Mouse (Mus musculus): Measurements from ENCODE around the gene Zfp641. TPM values are rescaled to one million over a fixed set of nuclear protein-coding genes. Genes with fewer than 3 reads are reported as not detected.

Zfp641 gene
- 0.74 and 0.87 TPM in 2 replicates for polyA plus RNA-seq (2014; fragmentation: Nextera tagmentation; extraction: Ambion mirVana)

DNA sequence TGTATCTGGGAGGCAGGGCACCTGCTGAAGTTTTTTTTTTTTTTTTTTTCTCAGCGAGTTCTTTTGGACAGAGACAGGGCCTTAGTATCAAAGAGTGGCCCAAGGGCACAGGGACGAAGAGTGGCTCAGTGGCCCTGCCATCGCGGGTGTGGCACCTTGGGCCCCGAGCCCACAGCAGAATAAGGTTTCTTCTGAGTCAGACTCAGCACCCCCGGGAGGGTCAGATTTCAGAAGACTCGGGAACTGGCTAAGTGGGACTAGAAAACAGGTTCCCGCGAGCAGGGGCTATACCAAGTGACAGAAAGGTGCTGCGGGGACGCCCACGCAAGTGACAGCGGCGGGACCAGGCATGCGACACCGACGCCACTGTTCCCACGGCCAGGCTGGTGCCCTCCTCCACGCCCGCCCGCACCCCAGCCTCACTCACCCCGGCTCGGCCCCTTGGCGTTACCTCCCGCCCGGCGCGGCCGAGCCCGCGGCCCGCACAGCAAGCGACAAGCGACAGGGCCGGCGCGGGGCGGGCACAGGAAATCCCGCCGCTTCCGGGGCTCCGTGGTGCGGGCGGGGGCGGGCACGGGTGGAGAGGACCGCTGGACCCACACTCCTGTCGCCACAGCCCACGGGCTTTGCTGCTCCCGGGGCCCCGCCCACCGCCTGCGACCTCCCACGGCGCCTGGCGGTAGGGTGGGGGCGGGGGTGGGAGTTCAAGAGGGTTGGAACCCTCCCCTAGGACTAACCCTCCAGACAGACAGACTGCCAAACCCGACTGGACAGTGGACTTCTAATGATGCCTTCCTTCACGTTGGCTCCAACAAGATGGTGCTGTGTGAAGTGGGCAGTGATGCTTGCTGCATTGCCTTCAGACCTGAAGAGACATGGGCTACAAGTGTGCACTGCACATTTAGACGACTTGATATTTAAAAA is at the start of gene Zfp641:
Gene Zfp641 (minus strand): TSS at position 534 of the 924 bp plus-strand sequence.
- no peaks in the 10 kb centered on the region for H3K27me3 ChIP-seq (ENCODE audit: control insufficient read depth, insufficient read depth, low read length)
- H3K4me2 ChIP-seq (replicated peaks; ENCODE audit: low read depth, low read length), result peak within 1 kb of the TSS; percentile 97
- H3K36me3 ChIP-seq (ENCODE audit: control insufficient read depth, insufficient read depth, low read length), result no peaks in the 10 kb centered on the region
- WGBS, result 2% methylated on average over 56 of the region's 60 CpGs
- no peaks in the 10 kb centered on the region for H3K9me3 ChIP-seq (ENCODE audit: control insufficient read depth, low read depth, low read length)
- 0 out of 2 replicates have a peak, but pooled peaks have one; percentile 53 for ATAC-seq (ENCODE audit: insufficient number of reproducible peaks, insufficient read depth, low FRiP score, low read depth)
- no peak within 1 kb of the TSS for H3K27ac ChIP-seq (ENCODE audit: low read length)
- H3K9ac ChIP-seq (replicated peaks; ENCODE audit: low read depth, low read length), result peak within 1 kb of the TSS; percentile 52
- peak within 1 kb of the TSS; percentile 59 for H3K4me3 ChIP-seq (ENCODE audit: low read depth, low read length)
- H3K4me1 ChIP-seq (ENCODE audit: control insufficient read depth, insufficient read depth, low read length), result no peaks in the 10 kb centered on the region

DNA sequence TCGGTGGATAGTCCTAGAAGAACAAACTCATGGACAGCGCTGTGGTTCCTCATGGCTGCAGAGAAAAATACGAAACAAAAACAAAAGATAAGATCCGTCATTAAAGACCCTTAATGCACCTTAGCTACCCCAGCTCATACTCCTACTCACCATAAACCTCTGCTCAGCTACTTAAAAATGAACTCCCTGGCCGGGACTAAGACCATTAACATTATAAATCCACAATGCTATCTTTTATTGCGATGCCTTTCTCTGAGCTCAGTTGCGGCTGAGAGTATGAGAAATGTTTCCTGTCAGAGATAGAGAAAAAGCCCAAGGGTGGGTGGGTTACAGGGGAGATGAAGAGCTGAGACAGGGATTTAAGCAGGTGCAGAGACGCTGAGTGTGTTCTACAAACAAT is 44.9 kb upstream of the Zfp641 start, which contains the start of gene Olfr284:
Gene Olfr284 (minus strand): TSS at position 101 of the 400 bp plus-strand sequence.
- Histone ChIP-seq H3K27me3 (ENCODE audit: control insufficient read depth, insufficient read depth, low read length) (no peaks in the 10 kb centered on the region), H3K4me1 (ENCODE audit: control insufficient read depth, insufficient read depth, low read length) (no peaks in the 10 kb centered on the region), H3K27ac (ENCODE audit: low read length) (no peak within 1 kb of the TSS), H3K9ac (replicated peaks; ENCODE audit: low read depth, low read length) (no peak within 1 kb of the TSS), H3K9me3 (ENCODE audit: control insufficient read depth, low read depth, low read length) (no peaks in the 10 kb centered on the region), H3K36me3 (ENCODE audit: control insufficient read depth, insufficient read depth, low read length) (no peaks in the 10 kb centered on the region), H3K4me2 (replicated peaks; ENCODE audit: low read depth, low read length) (no peak within 1 kb of the TSS), H3K4me3 (ENCODE audit: low read depth, low read length) (no peak within 1 kb of the TSS)
- 58% methylated on average over 8 of the region's 8 CpGs for WGBS
- no peak for ATAC-seq (ENCODE audit: insufficient number of reproducible peaks, insufficient read depth, low FRiP score, low read depth)

GRCm38 (mm10) chr15:98317177-98317724 is 21.3 kb upstream of the Zfp641 start, which contains the start of gene Olfr285:
TSS of gene Olfr285 (minus strand) at chr15:98317353.
- H3K4me2 ChIP-seq (replicated peaks; ENCODE audit: low read depth, low read length), result no peak within 1 kb of the TSS
- H3K9me3 ChIP-seq (ENCODE audit: control insufficient read depth, low read depth, low read length), result no peaks in the 10 kb centered on the region
- H3K4me1 ChIP-seq (ENCODE audit: control insufficient read depth, insufficient read depth, low read length), result no peaks in the 10 kb centered on the region
- H3K27ac ChIP-seq (ENCODE audit: low read length), result no peak within 1 kb of the TSS
- H3K9ac ChIP-seq (replicated peaks; ENCODE audit: low read depth, low read length), result no peak within 1 kb of the TSS
- H3K27me3 ChIP-seq (ENCODE audit: control insufficient read depth, insufficient read depth, low read length), result no peaks in the 10 kb centered on the region
- H3K4me3 ChIP-seq (ENCODE audit: low read depth, low read length), result no peak within 1 kb of the TSS
- 88% methylated on average over 5 of the region's 5 CpGs for WGBS
- no peak for ATAC-seq (ENCODE audit: insufficient number of reproducible peaks, insufficient read depth, low FRiP score, low read depth)
- no peaks in the 10 kb centered on the region for H3K36me3 ChIP-seq (ENCODE audit: control insufficient read depth, insufficient read depth, low read length)

- Histone ChIP-seq H3K9me3 (ENCODE audit: control insufficient read depth, low read depth, low read length) (no peaks in the 10 kb centered on the region), H3K9ac (replicated peaks; ENCODE audit: low read depth, low read length) (no peak overlapping the region), H3K27me3 (ENCODE audit: control insufficient read depth, insufficient read depth, low read length) (no peaks in the 10 kb centered on the region), H3K27ac (ENCODE audit: low read length) (no peak overlapping the region), H3K4me2 (replicated peaks; ENCODE audit: low read depth, low read length) (no peak overlapping the region), H3K4me3 (ENCODE audit: low read depth, low read length) (no peak overlapping the region), H3K4me1 (ENCODE audit: control insufficient read depth, insufficient read depth, low read length) (no peaks in the 10 kb centered on the region), H3K36me3 (ENCODE audit: control insufficient read depth, insufficient read depth, low read length) (no peaks in the 10 kb centered on the region)
- ATAC-seq (ENCODE audit: insufficient number of reproducible peaks, insufficient read depth, low FRiP score, low read depth), result no peak
- WGBS, result 50% methylated on average over 6 of the region's 6 CpGs
These were observed 19.7 kb upstream of the Zfp641 start for GRCm38 (mm10) chr15:98315703-98316102.

GRCm38 (mm10) chr15:98293651-98294050 is 2.3 kb downstream of the Zfp641 start:
- Histone ChIP-seq H3K27me3 (ENCODE audit: control insufficient read depth, insufficient read depth, low read length) (no peaks in the 10 kb centered on the region), H3K36me3 (ENCODE audit: control insufficient read depth, insufficient read depth, low read length) (no peaks in the 10 kb centered on the region), H3K9me3 (ENCODE audit: control insufficient read depth, low read depth, low read length) (no peaks in the 10 kb centered on the region), H3K9ac (replicated peaks; ENCODE audit: low read depth, low read length) (no peak overlapping the region), H3K4me3 (ENCODE audit: low read depth, low read length) (no peak overlapping the region), H3K4me1 (ENCODE audit: control insufficient read depth, insufficient read depth, low read length) (no peaks in the 10 kb centered on the region), H3K27ac (ENCODE audit: low read length) (no peak overlapping the region), H3K4me2 (replicated peaks; ENCODE audit: low read depth, low read length) (no peak overlapping the region)
- no peak for ATAC-seq (ENCODE audit: insufficient number of reproducible peaks, insufficient read depth, low FRiP score, low read depth)
- 89% methylated on average over 8 of the region's 8 CpGs for WGBS

- 75% methylated on average over 12 of the region's 12 CpGs for WGBS
- Histone ChIP-seq H3K36me3 (ENCODE audit: control insufficient read depth, insufficient read depth, low read length) (no peaks in the 10 kb centered on the region), H3K4me2 (replicated peaks; ENCODE audit: low read depth, low read length) (no peak overlapping the region), H3K9ac (replicated peaks; ENCODE audit: low read depth, low read length) (no peak overlapping the region), H3K27me3 (ENCODE audit: control insufficient read depth, insufficient read depth, low read length) (no peaks in the 10 kb centered on the region), H3K9me3 (ENCODE audit: control insufficient read depth, low read depth, low read length) (no peaks in the 10 kb centered on the region), H3K4me1 (ENCODE audit: control insufficient read depth, insufficient read depth, low read length) (no peaks in the 10 kb centered on the region), H3K4me3 (ENCODE audit: low read depth, low read length) (no peak overlapping the region), H3K27ac (ENCODE audit: low read length) (no peak overlapping the region)
- ATAC-seq (ENCODE audit: insufficient number of reproducible peaks, insufficient read depth, low FRiP score, low read depth), result no peak
These were observed 7.4 kb downstream of the Zfp641 start for GRCm38 (mm10) chr15:98288566-98288965.

DNA sequence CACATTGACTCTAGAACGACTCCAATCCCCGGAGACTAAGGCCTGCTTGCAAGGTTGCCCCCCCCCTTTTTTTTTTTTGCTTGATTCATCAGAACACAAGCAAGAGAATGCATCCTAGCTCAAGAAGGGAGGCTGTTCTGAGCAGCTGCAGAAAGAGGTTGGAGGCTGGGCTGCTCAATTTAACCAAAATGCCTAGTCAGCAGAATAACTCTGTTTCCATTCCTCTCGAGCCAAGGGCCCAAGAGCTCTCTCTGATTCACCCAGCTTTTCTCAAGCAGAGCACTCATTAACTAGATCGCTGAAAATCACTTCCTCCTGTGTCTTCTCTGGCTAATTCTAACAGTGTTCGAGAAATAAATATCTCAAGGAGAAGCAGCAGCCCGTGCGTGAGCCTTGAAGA is 9.5 kb downstream of the Zfp641 start:
- Histone ChIP-seq H3K36me3 (ENCODE audit: control insufficient read depth, insufficient read depth, low read length) (no peaks in the 10 kb centered on the region), H3K4me3 (ENCODE audit: low read depth, low read length) (no peak overlapping the region), H3K9ac (replicated peaks; ENCODE audit: low read depth, low read length) (no peak overlapping the region), H3K4me1 (ENCODE audit: control insufficient read depth, insufficient read depth, low read length) (no peaks in the 10 kb centered on the region), H3K27me3 (ENCODE audit: control insufficient read depth, insufficient read depth, low read length) (no peaks in the 10 kb centered on the region), H3K9me3 (ENCODE audit: control insufficient read depth, low read depth, low read length) (no peaks in the 10 kb centered on the region), H3K27ac (ENCODE audit: low read length) (no peak overlapping the region), H3K4me2 (replicated peaks; ENCODE audit: low read depth, low read length) (no peak overlapping the region)
- 66% methylated on average over 7 of the region's 7 CpGs for WGBS
- ATAC-seq (ENCODE audit: insufficient number of reproducible peaks, insufficient read depth, low FRiP score, low read depth), result no peak

GRCm38 (mm10) chr15:98257776-98258175 is 38.2 kb downstream of the Zfp641 start:
- WGBS, result 85% methylated on average over 7 of the region's 7 CpGs
- Histone ChIP-seq H3K36me3 (ENCODE audit: control insufficient read depth, insufficient read depth, low read length) (no peaks in the 10 kb centered on the region), H3K9ac (replicated peaks; ENCODE audit: low read depth, low read length) (no peak overlapping the region), H3K4me2 (replicated peaks; ENCODE audit: low read depth, low read length) (no peak overlapping the region), H3K27ac (ENCODE audit: low read length) (no peak overlapping the region), H3K9me3 (ENCODE audit: control insufficient read depth, low read depth, low read length) (no peaks in the 10 kb centered on the region), H3K4me1 (ENCODE audit: control insufficient read depth, insufficient read depth, low read length) (no peaks in the 10 kb centered on the region), H3K4me3 (ENCODE audit: low read depth, low read length) (no peak overlapping the region), H3K27me3 (ENCODE audit: control insufficient read depth, insufficient read depth, low read length) (no peaks in the 10 kb centered on the region)
- no peak for ATAC-seq (ENCODE audit: insufficient number of reproducible peaks, insufficient read depth, low FRiP score, low read depth)

Measured in stomach, embryonic 14.5 days (tissue).